Mouse (Mus musculus) ES-E14 (cell line): ENCODE results near the gene Wfdc5.

ENCODE experiments used
- CHD2 ChIP-seq: IDR thresholded peaks from 2 replicates; pipeline ENCODE4 v1.6.1; 2014; ENCODE audit warnings: mild to moderate bottlenecking, low read depth, low read length, inconsistent platforms
- MAFK ChIP-seq: IDR thresholded peaks from 2 replicates; pipeline ENCODE4 v1.6.1; 2014; ENCODE audit warnings: mild to moderate bottlenecking, low read depth, low read length, inconsistent platforms; ENCODE audit not compliant: insufficient read depth
- ZC3H11A ChIP-seq: IDR thresholded peaks from 2 replicates; pipeline ENCODE4 v1.6.1; 2012; ENCODE audit warnings: low read depth, mild to moderate bottlenecking, inconsistent platforms, low read length, borderline replicate concordance

- TF ChIP-seq MAFK, result no peak
- TF ChIP-seq CHD2, result no peak
- no peak for TF ChIP-seq ZC3H11A
Observed at GRCm38 (mm10) chr2:164180770-164181169, 1.8 kb downstream of the Wfdc5 start.
